Mouse (Mus musculus) neural tube, embryonic 14.5 days (tissue): Measurements from ENCODE around the gene Nfib. TPM values are rescaled to one million over a fixed set of nuclear protein-coding genes. Genes with fewer than 3 reads are reported as not detected.

Experiments
- ATAC-seq: fragments of 200-750 bp; cut with Nextera tagmentation; 2 replicates; pipeline ENCODE4 v1.8.0; 2017; ENCODE audit warnings: low read depth, mild to moderate bottlenecking, moderate TSS enrichment, moderate library complexity
- H3K27ac ChIP-seq: fragments of 300-500 bp; sonication (generic); 2 replicates; pipeline ENCODE4 v1.5.1; 2014; ENCODE audit warnings: low read depth, mild to moderate bottlenecking, control low read depth, low read length, moderate library complexity, mixed read lengths
- H3K27me3 ChIP-seq: fragments of 300-500 bp; sonication (generic); 2 replicates; pipeline ENCODE4 v1.6.1; 2014; ENCODE audit warnings: low read length; ENCODE audit not compliant: control insufficient read depth, insufficient read depth
- H3K36me3 ChIP-seq: fragments of 300-500 bp; sonication (generic); 2 replicates; pipeline ENCODE4 v1.6.1; 2014; ENCODE audit warnings: low read length, mixed read lengths; ENCODE audit not compliant: control insufficient read depth, insufficient read depth
- H3K4me1 ChIP-seq: fragments of 300-500 bp; sonication (generic); 2 replicates; pipeline ENCODE4 v1.6.1; 2014; ENCODE audit warnings: low read length; ENCODE audit not compliant: control insufficient read depth, insufficient read depth
- H3K4me2 ChIP-seq: fragments of 300-500 bp; sonication (generic); 2 replicates; pipeline ENCODE4 v1.6.1; 2014; ENCODE audit warnings: mild to moderate bottlenecking, low read depth, low read length, control low read depth
- H3K4me3 ChIP-seq: fragments of 300-500 bp; sonication (generic); 2 replicates; pipeline ENCODE4 v1.5.1; 2014; ENCODE audit warnings: low read depth, low read length, control low read depth, mixed read lengths
- H3K9ac ChIP-seq: fragments of 300-500 bp; sonication (generic); replicated peaks from 2 replicates; pipeline ENCODE4 v1.6.1; 2014; ENCODE audit warnings: low read depth, mild to moderate bottlenecking, control low read depth, low read length, mixed read lengths
- H3K9me3 ChIP-seq: fragments of 300-500 bp; sonication (generic); 2 replicates; pipeline ENCODE4 v1.6.1; 2016; ENCODE audit warnings: low read length; ENCODE audit not compliant: control insufficient read depth
- WGBS: fragments of 180-500 bp; shearing (Covaris S2); extraction: QIAGEN DNeasy Blood & Tissue Kit; methylation state at CpG from one replicate; pipeline ENCODE4 v1.1.7; 2014; 5-methylcytosine and 5-hydroxymethylcytosine counted together
- polyA plus RNA-seq: library from polyadenylated mRNA; unstranded; fragments of >200 nt; fragmentation: Nextera tagmentation; extraction: Ambion mirVana; gene quantifications from 2 replicates; pipeline ENCODE4 v1.2.1, GENCODE M21; 2014

The Nfib gene
- polyA plus RNA-seq, 1 experiment from 2014 or later, result 111 TPM

- H3K4me1 ChIP-seq, result peaks cover 8% of the 10 kb centered on the region
- no peaks in the 10 kb centered on the region for H3K9me3 ChIP-seq
- WGBS, result 76% methylated on average over 2 of the region's 2 CpGs
- H3K4me3 ChIP-seq, result no peak overlapping the region
- H3K4me2 ChIP-seq, result no peak overlapping the region
- ATAC-seq, result no peak
- no peaks in the 10 kb centered on the region for H3K27me3 ChIP-seq
- H3K36me3 ChIP-seq, result no peaks in the 10 kb centered on the region
- H3K27ac ChIP-seq, result no peak overlapping the region
- no peak overlapping the region for H3K9ac ChIP-seq
Measured at GRCm38 (mm10) chr4:82436656-82437055, 268.9 kb downstream of the Nfib start.

GRCm38 (mm10) chr4:82435716-82436115 lies 269.8 kb downstream of the Nfib start:
- Histone ChIP-seq H3K27ac (no peak overlapping the region), H3K9ac (no peak overlapping the region), H3K9me3 (no peaks in the 10 kb centered on the region), H3K36me3 (no peaks in the 10 kb centered on the region), H3K4me3 (no peak overlapping the region), H3K4me2 (no peak overlapping the region), H3K27me3 (no peaks in the 10 kb centered on the region), H3K4me1 (peaks cover 8% of the 10 kb centered on the region)
- peak; percentile 52; the same call in 1 of the 2 replicates for ATAC-seq
- WGBS, result 19% methylated on average over 5 of the region's 5 CpGs

- Histone ChIP-seq H3K4me2 (no peak overlapping the region), H3K27me3 (no peaks in the 10 kb centered on the region), H3K9me3 (no peaks in the 10 kb centered on the region), H3K9ac (no peak overlapping the region), H3K4me1 (peaks cover 8% of the 10 kb centered on the region), H3K36me3 (no peaks in the 10 kb centered on the region), H3K4me3 (no peak overlapping the region), H3K27ac (no peak overlapping the region)
- 63% methylated on average over 13 of the region's 13 CpGs for WGBS
- no peak for ATAC-seq
Measured at GRCm38 (mm10) chr4:82433926-82434705, 271.4 kb downstream of the Nfib start.

GRCm38 (mm10) chr4:82431831-82432230 lies 273.7 kb downstream of the Nfib start:
- Histone ChIP-seq H3K4me1 (peaks cover 3% of the 10 kb centered on the region), H3K4me2 (no peak overlapping the region), H3K36me3 (no peaks in the 10 kb centered on the region), H3K4me3 (no peak overlapping the region), H3K9me3 (no peaks in the 10 kb centered on the region), H3K27me3 (no peaks in the 10 kb centered on the region), H3K27ac (no peak overlapping the region), H3K9ac (no peak overlapping the region)
- WGBS, result 81% methylated on average over 8 of the region's 8 CpGs
- no peak for ATAC-seq

- 57% methylated on average over 3 of the region's 3 CpGs for WGBS
- peaks cover 3% of the 10 kb centered on the region for H3K4me1 ChIP-seq
- H3K4me2 ChIP-seq, result no peak overlapping the region
- no peak overlapping the region for H3K9ac ChIP-seq
- no peak overlapping the region for H3K27ac ChIP-seq
- no peak for ATAC-seq
- H3K27me3 ChIP-seq, result no peaks in the 10 kb centered on the region
- H3K36me3 ChIP-seq, result no peaks in the 10 kb centered on the region
- no peaks in the 10 kb centered on the region for H3K9me3 ChIP-seq
- H3K4me3 ChIP-seq, result no peak overlapping the region
Measured at GRCm38 (mm10) chr4:82430802-82431201, 274.7 kb downstream of the Nfib start.

- Histone ChIP-seq H3K4me1 (no peaks in the 10 kb centered on the region), H3K9me3 (no peaks in the 10 kb centered on the region), H3K36me3 (no peaks in the 10 kb centered on the region), H3K27ac (no peak overlapping the region), H3K27me3 (no peaks in the 10 kb centered on the region), H3K9ac (no peak overlapping the region), H3K4me2 (no peak overlapping the region), H3K4me3 (no peak overlapping the region)
- no peak for ATAC-seq
- 92% methylated on average over 4 of the region's 4 CpGs for WGBS
Measured at GRCm38 (mm10) chr4:82426224-82426623, 279.3 kb downstream of the Nfib start.

- ATAC-seq, result no peak
- no peaks in the 10 kb centered on the region for H3K9me3 ChIP-seq
- 68% methylated on average over 4 of the region's 4 CpGs for WGBS
Measured at GRCm38 (mm10) chr4:82418241-82418640, 287.3 kb downstream of the Nfib start.

GRCm38 (mm10) chr4:82415817-82416216 lies 289.7 kb downstream of the Nfib start:
- H3K27me3 ChIP-seq, result no peaks in the 10 kb centered on the region
- H3K4me3 ChIP-seq, result no peak overlapping the region
- WGBS, result 81% methylated on average over 4 of the region's 4 CpGs
- ATAC-seq, result no peak
- H3K36me3 ChIP-seq, result no peaks in the 10 kb centered on the region
- no peak overlapping the region for H3K27ac ChIP-seq
- H3K4me2 ChIP-seq, result no peak overlapping the region
- H3K9ac ChIP-seq, result no peak overlapping the region
- peaks cover 4% of the 10 kb centered on the region; the same call in 1 of the 2 replicates for H3K4me1 ChIP-seq
- H3K9me3 ChIP-seq, result no peaks in the 10 kb centered on the region

More at GRCm38 (mm10) chr4:82418241-82418640, 287.3 kb downstream of the Nfib start:
- H3K4me1 ChIP-seq, result no peaks in the 10 kb centered on the region
- no peaks in the 10 kb centered on the region for H3K27me3 ChIP-seq
- no peak overlapping the region for H3K4me3 ChIP-seq
- H3K27ac ChIP-seq, result no peak overlapping the region
- no peak overlapping the region for H3K9ac ChIP-seq
- H3K4me2 ChIP-seq, result no peak overlapping the region
- no peaks in the 10 kb centered on the region for H3K36me3 ChIP-seq

- Histone ChIP-seq H3K9me3 (no peaks in the 10 kb centered on the region), H3K27ac (no peak overlapping the region), H3K4me1 (peaks cover 18% of the 10 kb centered on the region), H3K4me2 (no peak overlapping the region), H3K27me3 (no peaks in the 10 kb centered on the region), H3K9ac (no peak overlapping the region), H3K36me3 (no peaks in the 10 kb centered on the region), H3K4me3 (no peak overlapping the region)
- no peak for ATAC-seq
- WGBS, result 84% methylated on average over 7 of the region's 7 CpGs
Measured at GRCm38 (mm10) chr4:82412651-82413050, 292.9 kb downstream of the Nfib start.
